Mouse (Mus musculus) MEL (cell line): ENCODE measurements around the gene Vsig10. TPM values are rescaled to one million over a fixed set of nuclear protein-coding genes. Genes with fewer than 3 reads are reported as not detected.

Experiments used
- DNase-seq: peaks from one replicate; pipeline ENCODE4 v3.0.0; 2011; ENCODE audit warnings: low read depth, low spot score
- H3K27ac ChIP-seq: 2 replicates; pipeline ENCODE4 v1.5.1; 2012; ENCODE audit warnings: low read depth, mild to moderate bottlenecking, control low read depth, low read length, moderate library complexity; ENCODE audit not compliant: control insufficient read depth
- H3K27me3 ChIP-seq, 2 experiments: fragments of 150-350 bp in 1 of 2; sonication (generic) in 1 of 2; 2 replicates each; pipeline ENCODE4 v1.6.1; 2012; ENCODE audit warnings: low read length in 2 of 2, mild to moderate bottlenecking in 2 of 2, improper control_type of control experiment in 1 of 2, moderate library complexity in 1 of 2; ENCODE audit not compliant: insufficient read depth in 2 of 2, control insufficient read depth in 1 of 2
- H3K36me3 ChIP-seq, 2 experiments: 2 replicates each; pipeline ENCODE4 v1.6.1; 2012 to 2014; ENCODE audit warnings: low read length in 2 of 2, improper control_type of control experiment in 1 of 2, inconsistent platforms in 1 of 2, mild to moderate bottlenecking in 1 of 2; ENCODE audit not compliant: insufficient read depth in 2 of 2, control insufficient read depth in 1 of 2
- H3K4me1 ChIP-seq, 2 experiments: fragments of 150-350 bp in 1 of 2; sonication (generic) in 1 of 2; 2 replicates each; pipeline ENCODE4 v1.6.1; 2012; ENCODE audit warnings: low read length in 2 of 2, improper control_type of control experiment in 1 of 2, mild to moderate bottlenecking in 1 of 2; ENCODE audit not compliant: insufficient read depth in 2 of 2, control insufficient read depth in 1 of 2
- H3K4me3 ChIP-seq, 2 experiments: fragments of 150-350 bp in 1 of 2; sonication (generic) in 1 of 2; 2 replicates each; pipeline ENCODE4 v1.5.1; 2012; ENCODE audit warnings: low read depth in 2 of 2, low read length in 2 of 2, mild to moderate bottlenecking in 2 of 2, moderate library complexity in 2 of 2, control low read depth in 1 of 2, improper control_type of control experiment in 1 of 2; ENCODE audit not compliant: control insufficient read depth in 1 of 2, insufficient read depth in 1 of 2
- H3K79me2 ChIP-seq: 2 replicates; pipeline ENCODE4 v1.6.1; 2012; ENCODE audit warnings: mild to moderate bottlenecking, low read length, moderate library complexity; ENCODE audit not compliant: control insufficient read depth, poor library complexity, insufficient read depth
- H3K9ac ChIP-seq: 2 replicates; pipeline ENCODE4 v1.6.1; 2012; ENCODE audit warnings: low read depth, mild to moderate bottlenecking, control low read depth, low read length, moderate library complexity; ENCODE audit not compliant: control insufficient read depth, poor library complexity, severe bottlenecking
- H3K9me3 ChIP-seq: fragments of 150-350 bp; sonication (generic); replicated peaks from 2 replicates; pipeline ENCODE4 v1.6.1; 2012; ENCODE audit warnings: mild to moderate bottlenecking, low read length, improper control_type of control experiment, moderate library complexity; ENCODE audit not compliant: insufficient read depth
- CTCF ChIP-seq, 3 experiments: IDR thresholded peaks in 2 of 3; conservative IDR thresholded peaks in 1 of 3; 2 replicates each; pipeline ENCODE4 v1.5.1; 2011 to 2012; ENCODE audit warnings: low read length in 3 of 3, low read depth in 2 of 3, mild to moderate bottlenecking in 2 of 3, improper control_type of control experiment in 1 of 3, inconsistent platforms in 1 of 3, mixed read lengths in 1 of 3, moderate library complexity in 1 of 3; ENCODE audit not compliant: control insufficient read depth in 1 of 3, insufficient read depth in 1 of 3, poor library complexity in 1 of 3, severe bottlenecking in 1 of 3
- ELF1 ChIP-seq: IDR thresholded peaks from 2 replicates; pipeline ENCODE4 v1.6.1; 2014; ENCODE audit warnings: low read depth, mild to moderate bottlenecking, inconsistent platforms, low read length, improper control_type of control experiment, moderate library complexity
- GATA1 ChIP-seq: IDR thresholded peaks from 2 replicates; pipeline ENCODE4 v1.6.1; 2011; ENCODE audit warnings: low read depth, low read length, improper control_type of control experiment
- JUND ChIP-seq: IDR thresholded peaks from 2 replicates; pipeline ENCODE4 v1.6.1; 2011; ENCODE audit warnings: low read depth, mild to moderate bottlenecking, improper control_type of control experiment, low read length
- MAX ChIP-seq: IDR thresholded peaks from 2 replicates; pipeline ENCODE4 v1.6.1; 2011; ENCODE audit warnings: low read length, improper control_type of control experiment
- MAZ ChIP-seq: IDR thresholded peaks from 2 replicates; pipeline ENCODE4 v1.6.1; 2012; ENCODE audit warnings: low read depth, mild to moderate bottlenecking, inconsistent platforms, low read length, improper control_type of control experiment
- MXI1 ChIP-seq: IDR thresholded peaks from 2 replicates; pipeline ENCODE4 v1.6.1; 2011; ENCODE audit warnings: mild to moderate bottlenecking, low read depth, low read length, improper control_type of control experiment
- MYB ChIP-seq: IDR thresholded peaks from 2 replicates; pipeline ENCODE4 v1.6.1; 2011; ENCODE audit warnings: mild to moderate bottlenecking, low read depth, low read length, improper control_type of control experiment
- MYC ChIP-seq: IDR thresholded peaks from 2 replicates; pipeline ENCODE4 v1.6.1; 2011; ENCODE audit warnings: low read depth, mild to moderate bottlenecking, low read length, improper control_type of control experiment, moderate library complexity
- NELFE ChIP-seq: IDR thresholded peaks from 2 replicates; pipeline ENCODE4 v1.6.1; 2011; ENCODE audit warnings: low read depth, low read length, improper control_type of control experiment
- NRF1 ChIP-seq: IDR thresholded peaks from 2 replicates; pipeline ENCODE4 v1.6.1; 2014; ENCODE audit warnings: low read depth, mild to moderate bottlenecking, inconsistent platforms, low read length, improper control_type of control experiment, moderate library complexity; ENCODE audit not compliant: poor library complexity, insufficient read depth, severe bottlenecking
- POLR2A ChIP-seq, 2 experiments: IDR thresholded peaks; 2 replicates each; pipeline ENCODE4 v1.6.1; 2011 to 2012; ENCODE audit warnings: low read length in 2 of 2, mild to moderate bottlenecking in 2 of 2, control low read depth in 1 of 2, improper control_type of control experiment in 1 of 2, low read depth in 1 of 2, moderate library complexity in 1 of 2; ENCODE audit not compliant: control insufficient read depth in 1 of 2, insufficient read depth in 1 of 2, poor library complexity in 1 of 2
- RCOR1 ChIP-seq: IDR thresholded peaks from 2 replicates; pipeline ENCODE4 v1.6.1; 2012; ENCODE audit warnings: low read depth, mild to moderate bottlenecking, inconsistent platforms, low read length, improper control_type of control experiment
- SIN3A ChIP-seq: IDR thresholded peaks from 2 replicates; pipeline ENCODE4 v1.6.1; 2012; ENCODE audit warnings: low read length, improper control_type of control experiment, inconsistent platforms
- TBP ChIP-seq: IDR thresholded peaks from 2 replicates; pipeline ENCODE4 v1.8.0; 2011; ENCODE audit warnings: low read depth, low read length, improper control_type of control experiment
- UBTF ChIP-seq: IDR thresholded peaks from 2 replicates; pipeline ENCODE4 v1.6.1; 2012; ENCODE audit warnings: low read depth, mild to moderate bottlenecking, inconsistent platforms, low read length, improper control_type of control experiment, moderate library complexity, borderline replicate concordance; ENCODE audit not compliant: insufficient read depth
- USF1 ChIP-seq: IDR thresholded peaks from 2 replicates; pipeline ENCODE4 v1.6.1; 2014; ENCODE audit warnings: low read depth, mild to moderate bottlenecking, inconsistent platforms, low read length, improper control_type of control experiment, moderate library complexity
- polyA plus RNA-seq, 2 experiments: library from polyadenylated mRNA; stranded (reverse) in 1 of 2; unstranded in 1 of 2; fragments of >175 nt in 1 of 2; fragments of >200 nt in 1 of 2; gene quantifications; 2 replicates each; pipeline versions ENCODE4 v1.2.1 to v1.2.4; 2012; ENCODE audit warnings: low replicate concordance in 2 of 2, low read depth in 1 of 2; ENCODE audit not compliant: insufficient read length in 2 of 2, insufficient read depth in 1 of 2, missing spikeins in 1 of 2
- total RNA-seq: library from RNA; depleted of rRNA; stranded (reverse); fragments of 300-350 nt; gene quantifications from 2 replicates; pipeline ENCODE4 v1.2.3, GENCODE M21; 2012

The Vsig10 gene
- total and polyA plus RNA-seq, 3 experiments = 5.3 to 8.9 TPM; not detected in 1

DNA sequence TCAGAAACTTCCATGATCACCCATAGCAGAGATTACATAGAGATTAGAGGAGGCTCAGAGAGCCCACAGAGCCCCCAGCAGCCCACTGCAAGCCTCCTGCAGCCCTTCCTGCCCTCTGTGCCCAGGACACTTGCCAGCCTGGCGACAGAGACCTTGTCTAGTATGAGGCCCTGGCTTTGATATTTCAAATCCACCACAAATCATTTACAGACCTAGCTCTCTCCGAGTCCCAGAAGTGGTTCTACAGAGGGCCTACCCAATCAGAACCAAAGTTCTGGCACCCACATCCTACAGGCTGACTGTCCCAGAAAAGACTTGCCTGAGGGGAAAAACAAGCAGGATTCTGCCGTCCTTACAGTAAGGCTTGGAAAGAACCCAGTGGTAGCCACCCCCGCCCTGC is 33.6 kb upstream of the Vsig10 start (continued):
- no peak for TF ChIP-seq ELF1

DNA sequence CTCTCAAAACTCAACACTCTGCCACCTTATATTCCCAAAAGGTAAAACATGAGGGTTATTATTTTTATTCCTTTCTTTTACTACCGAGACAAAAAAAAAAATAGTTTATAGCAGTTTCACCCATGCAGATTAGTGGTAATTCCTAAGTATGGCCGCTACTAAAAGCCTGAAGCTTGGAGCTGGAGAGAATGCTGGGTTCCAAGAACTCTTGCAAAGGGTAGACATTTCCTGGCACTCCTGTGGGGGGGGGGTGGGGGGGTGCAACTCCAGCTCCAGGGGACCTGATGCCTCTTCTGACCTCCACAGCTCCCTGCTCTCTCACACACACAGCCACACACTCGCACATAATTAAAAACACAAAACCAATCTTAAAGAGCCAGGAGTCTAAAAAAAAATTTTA is 32.6 kb upstream of the Vsig10 start:
- peaks cover 5 to 31% of the 10 kb centered on the region in 2 experiments for H3K36me3 ChIP-seq
- H3K79me2 ChIP-seq = peaks cover 28% of the 10 kb centered on the region
- H3K9me3 ChIP-seq = no peaks in the 10 kb centered on the region
- H3K27ac ChIP-seq = peak overlapping the region; percentile 49; the same call in 1 of the 2 replicates
- no peak for DNase-seq
- peak overlapping the region; percentile 84 for H3K9ac ChIP-seq
- no peak for TF ChIP-seq SIN3A
- H3K27me3 ChIP-seq = no peaks in the 10 kb centered on the region
- peak overlapping the region; percentile 96 to 100 for H3K4me3 ChIP-seq
- H3K4me1 ChIP-seq = peaks cover 11 to 29% of the 10 kb centered on the region in 2 experiments

DNA sequence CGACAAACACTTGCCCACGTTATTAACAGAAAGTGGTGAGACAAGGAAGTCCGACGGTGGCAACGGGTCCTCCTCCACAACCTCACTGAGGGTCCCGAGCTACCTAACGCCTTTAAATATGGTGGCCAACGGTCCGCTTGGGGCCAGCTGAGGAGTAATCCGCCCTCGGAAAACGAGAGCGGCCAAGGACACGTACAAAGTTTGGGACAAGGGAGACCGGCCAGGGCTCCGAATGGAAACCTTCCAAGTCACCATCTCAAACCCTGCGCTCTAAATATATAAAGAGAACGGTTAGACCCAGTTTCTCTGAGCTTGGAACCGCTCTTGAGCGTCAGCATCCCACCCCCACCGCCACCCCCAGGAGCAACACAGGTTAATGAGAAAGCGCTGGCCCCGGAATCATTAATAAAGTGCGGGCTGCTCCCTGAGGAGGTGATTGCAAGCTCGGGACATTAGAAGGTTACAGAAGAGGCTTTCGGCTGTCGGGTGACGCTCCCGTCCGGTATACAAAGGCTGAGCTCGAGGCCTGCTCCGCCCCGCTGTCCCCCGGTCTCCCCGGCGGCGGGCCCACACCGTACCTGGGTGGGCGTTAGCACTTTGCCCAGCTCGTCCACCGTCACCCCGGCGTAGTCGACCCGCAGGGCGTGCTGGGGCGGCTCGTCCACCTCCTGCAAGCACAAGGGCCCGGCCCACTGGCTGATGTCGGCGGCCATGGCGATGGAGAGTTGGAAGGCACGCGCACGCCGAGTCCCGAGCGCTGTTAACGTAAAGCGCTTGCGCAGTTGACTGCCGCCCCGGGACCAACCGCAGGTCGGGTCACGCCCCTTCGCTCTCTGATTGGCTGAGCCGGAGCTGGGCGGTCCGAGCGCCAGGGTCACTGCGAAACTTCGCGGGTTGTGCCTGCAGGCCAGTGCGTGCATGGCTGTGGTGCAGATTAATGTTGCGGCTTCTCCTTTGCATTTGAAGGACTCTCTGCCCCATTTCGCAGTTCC is 31.8 kb upstream of the Vsig10 start, which contains the start of gene Pebp1:
Gene Pebp1 (minus strand): TSS at position 795 of the 992 bp plus-strand sequence.
- TF ChIP-seq SIN3A = peak; percentile 61
- TF ChIP-seq UBTF = 0 out of 2 replicates have a peak, but pooled peaks have one; percentile 15
- peak; percentile 71 for TF ChIP-seq MXI1
- 0 out of 2 replicates have a peak, but pooled peaks have one; percentile 32 for TF ChIP-seq TBP
- TF ChIP-seq JUND = no peak
- TF ChIP-seq NELFE = peak; percentile 66
- TF ChIP-seq MYC = 0 out of 2 replicates have a peak, but pooled peaks have one; percentile 67
- no peak for TF ChIP-seq CTCF (IDR thresholded peaks at IDR 0.05 in 2 of 3, conservative IDR thresholded peaks at IDR 0.05 in 1 of 3; ENCODE audit: control insufficient read depth in 1 of 3, insufficient read depth in 1 of 3, low read depth in 2 of 3, low read length in 3 of 3, poor library complexity in 1 of 3, severe bottlenecking in 1 of 3)
- peak; percentile 28; the same call in 1 of the 2 replicates for TF ChIP-seq USF1
- TF ChIP-seq RCOR1 = no peak
- TF ChIP-seq GATA1 = peak; percentile 33
- peak; percentile 59 to 75; a peak in 3 of 4 replicates for TF ChIP-seq POLR2A (IDR thresholded peaks at IDR 0.05; ENCODE audit: control insufficient read depth in 1 of 2, insufficient read depth in 1 of 2, low read depth in 1 of 2, low read length in 2 of 2, poor library complexity in 1 of 2)
- peak; percentile 45; the same call in 1 of the 2 replicates for TF ChIP-seq MYB
- TF ChIP-seq MAX = peak; percentile 91
- TF ChIP-seq MAZ = 0 out of 2 replicates have a peak, but pooled peaks have one; percentile 38
- TF ChIP-seq NRF1 = peak; percentile 69
- Histone ChIP-seq H3K9me3 (no peaks in the 10 kb centered on the region), H3K27me3 (no peaks in the 10 kb centered on the region), H3K9ac (peak within 1 kb of the TSS; percentile 84), H3K4me3 (peak within 1 kb of the TSS; percentile 96 to 100), H3K36me3 (peaks cover 5 to 25% of the 10 kb centered on the region in 2 experiments), H3K27ac (peak within 1 kb of the TSS; percentile 49), H3K4me1 (peaks cover 11 to 27% of the 10 kb centered on the region in 2 experiments), H3K79me2 (peaks cover 28% of the 10 kb centered on the region)
- DNase-seq = peak; percentile 97
